Mouse (Mus musculus) c-Kit-positive CD71-positive TER-119-positive erythroid progenitor cells, embryonic 14.5 days (primary cell): ENCODE data around the gene Trank1.
A peak's percentile ranks its signal among the peaks of the same experiment; 100 is the strongest.

ENCODE experiments used
- DNase-seq: peaks from one replicate; pipeline ENCODE4 v3.0.0-alpha.2; 2013; ENCODE audit warnings: low spot score

The Trank1 gene

GRCm38 (mm10) chr9:111302196-111302831, 9.2 kb upstream of the Trank1 start:
- no peak for DNase-seq

GRCm38 (mm10) chr9:111304036-111304435, 7.5 kb upstream of the Trank1 start:
- no peak for DNase-seq

- DNase-seq: no peak
Measured at GRCm38 (mm10) chr9:111306142-111306541, 5.4 kb upstream of the Trank1 start.

GRCm38 (mm10) chr9:111311843-111312441, 403 bp downstream of the Trank1 start:
- DNase-seq: no peak

- no peak for DNase-seq
Measured at GRCm38 (mm10) chr9:111312442-111313141, 1.1 kb downstream of the Trank1 start.

GRCm38 (mm10) chr9:111313299-111313698, 1.8 kb downstream of the Trank1 start:
- no peak for DNase-seq

GRCm38 (mm10) chr9:111313793-111314192, 2.3 kb downstream of the Trank1 start:
- DNase-seq: no peak

- peak; percentile 39 for DNase-seq
Measured at GRCm38 (mm10) chr9:111314219-111314618, 2.7 kb downstream of the Trank1 start.

GRCm38 (mm10) chr9:111320912-111321311, 9.4 kb downstream of the Trank1 start:
- no peak for DNase-seq

GRCm38 (mm10) chr9:111324881-111325280, 13.3 kb downstream of the Trank1 start:
- DNase-seq: no peak

- no peak for DNase-seq
Measured at GRCm38 (mm10) chr9:111329881-111330280, 18.3 kb downstream of the Trank1 start.

- DNase-seq: no peak
Measured at GRCm38 (mm10) chr9:111333790-111334189, 22.3 kb downstream of the Trank1 start.

GRCm38 (mm10) chr9:111334555-111335164, 23.1 kb downstream of the Trank1 start:
- no peak for DNase-seq

GRCm38 (mm10) chr9:111351233-111351632, 39.7 kb downstream of the Trank1 start:
- no peak for DNase-seq

- DNase-seq: no peak
Measured at GRCm38 (mm10) chr9:111351641-111352040, 40.1 kb downstream of the Trank1 start.

- DNase-seq: no peak
Measured at GRCm38 (mm10) chr9:111352646-111353045, 41.1 kb downstream of the Trank1 start.

- DNase-seq: no peak
Measured at GRCm38 (mm10) chr9:111355041-111355440, 43.5 kb downstream of the Trank1 start.

GRCm38 (mm10) chr9:111356386-111356785, 44.8 kb downstream of the Trank1 start:
- no peak for DNase-seq

- no peak for DNase-seq
Measured at GRCm38 (mm10) chr9:111363656-111364055, 52.1 kb downstream of the Trank1 start.

GRCm38 (mm10) chr9:111367713-111368112, 56.2 kb downstream of the Trank1 start:
- DNase-seq: no peak

GRCm38 (mm10) chr9:111372079-111372478, 60.5 kb downstream of the Trank1 start:
- DNase-seq: no peak

GRCm38 (mm10) chr9:111377868-111378267, 66.3 kb downstream of the Trank1 start:
- DNase-seq: no peak
